Mouse (Mus musculus) ES-Bruce4 (cell line): ENCODE measurements around the gene Zfp787.

Experiments
- CTCF ChIP-seq: IDR thresholded peaks from one replicate; pipeline ENCODE4 v1.8.1; 2011; ENCODE audit warnings: low read depth, low read length
- POLR2A ChIP-seq: IDR thresholded peaks from one replicate; pipeline ENCODE4 v1.8.1; 2011; ENCODE audit warnings: low read length; ENCODE audit not compliant: insufficient read depth

GRCm38 (mm10) chr7:6119501-6119900 is 36.3 kb downstream of the Zfp787 start:
- TF ChIP-seq CTCF (peak; percentile 59), POLR2A (no peak)
